Mouse (Mus musculus) hindbrain, embryonic 11.5 days (tissue): ENCODE results near the gene Pknox2. TPM values are rescaled to one million over a fixed set of nuclear protein-coding genes. Genes with fewer than 3 reads are reported as not detected.

ENCODE experiments used
- ATAC-seq: fragments of 200-750 bp; cut with Nextera tagmentation; 2 replicates; pipeline ENCODE4 v1.8.0; 2017; ENCODE audit warnings: mild to moderate bottlenecking, moderate TSS enrichment, moderate library complexity; ENCODE audit not compliant: low FRiP score
- DNase-seq: peaks from one replicate; pipeline ENCODE4 v3.0.0-alpha.2; 2015; ENCODE audit warnings: low spot score
- H3K27ac ChIP-seq: fragments of 300-500 bp; sonication (generic); 2 replicates; pipeline ENCODE4 v1.5.1; 2014; ENCODE audit warnings: mild to moderate bottlenecking, low read depth, low read length
- H3K27me3 ChIP-seq: fragments of 300-500 bp; sonication (generic); 2 replicates; pipeline ENCODE4 v1.6.1; 2014; ENCODE audit warnings: mild to moderate bottlenecking, low read length, moderate library complexity, mixed read lengths; ENCODE audit not compliant: control insufficient read depth, insufficient read depth
- H3K36me3 ChIP-seq: fragments of 300-500 bp; sonication (generic); 2 replicates; pipeline ENCODE4 v1.6.1; 2014; ENCODE audit warnings: mild to moderate bottlenecking, low read length, moderate library complexity, mixed read lengths; ENCODE audit not compliant: control insufficient read depth, insufficient read depth
- H3K4me1 ChIP-seq: fragments of 300-500 bp; sonication (generic); replicated peaks from 2 replicates; pipeline ENCODE4 v1.6.1; 2014; ENCODE audit warnings: low read length, mixed read lengths; ENCODE audit not compliant: control insufficient read depth, insufficient read depth
- H3K4me2 ChIP-seq: fragments of 300-500 bp; sonication (generic); replicated peaks from 2 replicates; pipeline ENCODE4 v1.6.1; 2014; ENCODE audit warnings: mild to moderate bottlenecking, low read depth, low read length
- H3K4me3 ChIP-seq: fragments of 300-500 bp; sonication (generic); 2 replicates; pipeline ENCODE4 v1.5.1; 2014; ENCODE audit warnings: low read depth, low read length
- H3K9ac ChIP-seq: fragments of 300-500 bp; sonication (generic); 2 replicates; pipeline ENCODE4 v1.6.1; 2014; ENCODE audit warnings: low read depth, low read length
- H3K9me3 ChIP-seq: fragments of 300-500 bp; sonication (generic); 2 replicates; pipeline ENCODE4 v1.6.1; 2016; ENCODE audit warnings: low read length; ENCODE audit not compliant: control insufficient read depth
- WGBS: fragments of 180-500 bp; shearing (Covaris S2); extraction: QIAGEN DNeasy Blood & Tissue Kit; methylation state at CpG from one replicate; pipeline ENCODE4 v1.1.7; 2014; 5-methylcytosine and 5-hydroxymethylcytosine counted together
- polyA plus RNA-seq: library from polyadenylated mRNA; unstranded; fragments of >200 nt; fragmentation: Nextera tagmentation; extraction: Ambion mirVana; gene quantifications from 2 replicates; pipeline ENCODE4 v1.2.1, GENCODE M21; 2014

Pknox2 gene
- polyA plus RNA-seq, 1 experiment from 2014 or later = 18.8 TPM

GRCm38 (mm10) chr9:37038445-37038844, 108.8 kb downstream of the Pknox2 start:
- H3K4me3 ChIP-seq = no peak overlapping the region
- ATAC-seq (no peak), DNase-seq (no peak)
- H3K27ac ChIP-seq = no peak overlapping the region
- no peak overlapping the region for H3K9ac ChIP-seq
- H3K27me3 ChIP-seq = no peaks in the 10 kb centered on the region; the same call in 1 of the 2 replicates
- H3K4me2 ChIP-seq = no peak overlapping the region
- H3K9me3 ChIP-seq = no peaks in the 10 kb centered on the region
- H3K4me1 ChIP-seq = no peaks in the 10 kb centered on the region
- 63% methylated on average over 7 of the region's 7 CpGs for WGBS
- no peaks in the 10 kb centered on the region for H3K36me3 ChIP-seq

GRCm38 (mm10) chr9:37037405-37037804, 109.8 kb downstream of the Pknox2 start:
- Histone ChIP-seq H3K4me1 (no peaks in the 10 kb centered on the region), H3K9ac (no peak overlapping the region), H3K4me3 (no peak overlapping the region), H3K27ac (no peak overlapping the region), H3K36me3 (no peaks in the 10 kb centered on the region), H3K4me2 (no peak overlapping the region), H3K27me3 (no peaks in the 10 kb centered on the region; the same call in 1 of the 2 replicates), H3K9me3 (no peaks in the 10 kb centered on the region)
- DNase-seq (no peak), ATAC-seq (no peak)
- WGBS = 82% methylated on average over 12 of the region's 12 CpGs

- ATAC-seq (no peak), DNase-seq (no peak)
These were observed 112.0 kb downstream of the Pknox2 start for GRCm38 (mm10) chr9:37035248-37035647.

GRCm38 (mm10) chr9:37034316-37034715, 112.9 kb downstream of the Pknox2 start:
- Histone ChIP-seq H3K36me3 (no peaks in the 10 kb centered on the region), H3K9me3 (no peaks in the 10 kb centered on the region), H3K9ac (no peak overlapping the region), H3K4me3 (no peak overlapping the region), H3K4me2 (no peak overlapping the region), H3K27me3 (no peaks in the 10 kb centered on the region; the same call in 1 of the 2 replicates), H3K27ac (no peak overlapping the region), H3K4me1 (peaks cover 5% of the 10 kb centered on the region)
- 82% methylated on average over 1 of the region's 1 CpGs for WGBS
- DNase-seq (no peak), ATAC-seq (no peak)

More at GRCm38 (mm10) chr9:37035248-37035647, 112.0 kb downstream of the Pknox2 start:
- H3K27ac ChIP-seq = no peak overlapping the region
- H3K9me3 ChIP-seq = no peaks in the 10 kb centered on the region
- WGBS = 91% methylated on average over 3 of the region's 3 CpGs
- H3K4me2 ChIP-seq = no peak overlapping the region
- no peak overlapping the region for H3K4me3 ChIP-seq
- H3K27me3 ChIP-seq = no peaks in the 10 kb centered on the region; the same call in 1 of the 2 replicates
- no peaks in the 10 kb centered on the region for H3K36me3 ChIP-seq
- peaks cover 3% of the 10 kb centered on the region for H3K4me1 ChIP-seq
- H3K9ac ChIP-seq = no peak overlapping the region

- WGBS = 35% methylated on average over 9 of the region's 9 CpGs
- H3K4me2 ChIP-seq = no peak overlapping the region
- ATAC-seq (no peak; the same call in 1 of the 2 replicates), DNase-seq (peak; percentile 28)
- H3K9me3 ChIP-seq = no peaks in the 10 kb centered on the region
- no peak overlapping the region for H3K4me3 ChIP-seq
- no peaks in the 10 kb centered on the region for H3K36me3 ChIP-seq
- H3K4me1 ChIP-seq = peaks cover 11% of the 10 kb centered on the region
- H3K27ac ChIP-seq = 0 out of 2 replicates have a peak overlapping the region, but pooled peaks have one; percentile 12
- no peak overlapping the region for H3K9ac ChIP-seq
- no peaks in the 10 kb centered on the region; the same call in 1 of the 2 replicates for H3K27me3 ChIP-seq
These were observed 116.6 kb downstream of the Pknox2 start for GRCm38 (mm10) chr9:37030347-37031213.

- H3K4me1 ChIP-seq = peaks cover 12% of the 10 kb centered on the region
- H3K27ac ChIP-seq = no peak overlapping the region
- no peaks in the 10 kb centered on the region for H3K27me3 ChIP-seq
- ATAC-seq (no peak), DNase-seq (no peak)
- no peak overlapping the region for H3K4me3 ChIP-seq
- H3K4me2 ChIP-seq = no peak overlapping the region
- no peaks in the 10 kb centered on the region for H3K9me3 ChIP-seq
- H3K36me3 ChIP-seq = no peaks in the 10 kb centered on the region
- no peak overlapping the region for H3K9ac ChIP-seq
- WGBS = 68% methylated on average over 3 of the region's 3 CpGs
These were observed 117.3 kb downstream of the Pknox2 start for GRCm38 (mm10) chr9:37029811-37030346.

GRCm38 (mm10) chr9:37027825-37028575, 119.2 kb downstream of the Pknox2 start:
- H3K9me3 ChIP-seq = no peaks in the 10 kb centered on the region
- H3K27me3 ChIP-seq = no peaks in the 10 kb centered on the region
- no peak overlapping the region for H3K27ac ChIP-seq
- no peak overlapping the region for H3K9ac ChIP-seq
- no peak overlapping the region for H3K4me3 ChIP-seq
- WGBS = 61% methylated on average over 7 of the region's 7 CpGs
- peak; percentile 51 for ATAC-seq
- H3K4me1 ChIP-seq = peaks cover 12% of the 10 kb centered on the region
- H3K36me3 ChIP-seq = no peaks in the 10 kb centered on the region
- DNase-seq = no peak
- H3K4me2 ChIP-seq = no peak overlapping the region

GRCm38 (mm10) chr9:37025913-37026312, 121.3 kb downstream of the Pknox2 start:
- H3K36me3 ChIP-seq = no peaks in the 10 kb centered on the region
- H3K9ac ChIP-seq = no peak overlapping the region
- H3K9me3 ChIP-seq = no peaks in the 10 kb centered on the region
- ATAC-seq (peak; percentile 45; the same call in 1 of the 2 replicates), DNase-seq (peak; percentile 32)
- WGBS = 39% methylated on average over 3 of the region's 3 CpGs
- H3K27me3 ChIP-seq = no peaks in the 10 kb centered on the region
- peak overlapping the region; percentile 62 for H3K27ac ChIP-seq
- H3K4me1 ChIP-seq = peaks cover 12% of the 10 kb centered on the region
- no peak overlapping the region for H3K4me2 ChIP-seq
- no peak overlapping the region for H3K4me3 ChIP-seq
